Mouse (Mus musculus) inflammation-experienced regulatory T-cells, adult 6 months (primary cell): Measurements from ENCODE around the gene Pip5kl1. TPM values are rescaled to one million over a fixed set of nuclear protein-coding genes. Genes with fewer than 3 reads are reported as not detected.

Experiments used
- ATAC-seq: one replicate; pipeline ENCODE4 v1.8.0; 2017
- polyA plus RNA-seq, 3 experiments: library from polyadenylated mRNA; unstranded; fragments of 100-300 nt; shearing (Covaris generic); gene quantifications; one replicate each; pipeline ENCODE4 v1.2.1; 2017

The Pip5kl1 gene
- polyA plus RNA-seq, 3 experiments from 2014 or later, result not detected

DNA sequence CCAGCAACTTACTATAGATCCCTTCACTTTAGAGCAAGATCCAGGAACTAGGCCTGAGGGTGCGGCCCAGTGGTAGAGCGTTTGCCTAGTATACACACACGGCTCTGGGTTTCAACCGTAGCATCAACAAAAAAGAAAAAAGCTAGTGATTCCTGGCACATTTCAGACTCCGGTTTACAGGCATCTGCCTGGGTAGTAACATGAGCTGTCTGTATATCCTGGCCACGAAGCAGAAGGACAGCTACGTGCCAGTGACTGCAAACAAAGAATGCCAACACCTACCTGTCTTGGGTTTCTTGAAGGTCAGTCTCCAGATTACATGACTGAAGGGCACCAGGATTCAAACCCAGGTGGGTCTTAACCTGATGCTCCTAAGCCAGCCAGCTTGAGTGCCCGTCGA, 25.4 kb upstream of the Pip5kl1 start:
- no peak for ATAC-seq

GRCm38 (mm10) chr2:32549764-32550163, 24.8 kb upstream of the Pip5kl1 start:
- no peak for ATAC-seq

DNA sequence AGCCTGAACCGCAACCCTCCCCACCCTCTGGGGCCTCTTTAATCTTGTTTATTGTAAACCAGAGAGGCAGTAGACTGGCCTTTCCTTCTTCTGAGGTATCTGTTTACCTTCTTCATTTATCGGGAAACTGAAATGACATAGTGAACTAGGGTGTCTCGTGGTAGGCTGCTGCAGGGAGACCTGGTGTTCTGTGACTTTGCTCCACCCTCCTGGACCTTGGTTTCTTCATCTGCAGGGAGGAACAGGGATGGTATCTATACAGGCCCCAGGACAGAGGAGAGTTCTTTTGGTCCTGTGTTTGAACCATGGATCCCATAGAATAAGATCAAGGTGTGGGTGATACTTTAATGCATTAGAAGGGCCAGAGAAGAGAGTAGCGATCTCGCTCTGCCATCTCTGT, 23.4 kb upstream of the Pip5kl1 start:
- no peak for ATAC-seq

DNA sequence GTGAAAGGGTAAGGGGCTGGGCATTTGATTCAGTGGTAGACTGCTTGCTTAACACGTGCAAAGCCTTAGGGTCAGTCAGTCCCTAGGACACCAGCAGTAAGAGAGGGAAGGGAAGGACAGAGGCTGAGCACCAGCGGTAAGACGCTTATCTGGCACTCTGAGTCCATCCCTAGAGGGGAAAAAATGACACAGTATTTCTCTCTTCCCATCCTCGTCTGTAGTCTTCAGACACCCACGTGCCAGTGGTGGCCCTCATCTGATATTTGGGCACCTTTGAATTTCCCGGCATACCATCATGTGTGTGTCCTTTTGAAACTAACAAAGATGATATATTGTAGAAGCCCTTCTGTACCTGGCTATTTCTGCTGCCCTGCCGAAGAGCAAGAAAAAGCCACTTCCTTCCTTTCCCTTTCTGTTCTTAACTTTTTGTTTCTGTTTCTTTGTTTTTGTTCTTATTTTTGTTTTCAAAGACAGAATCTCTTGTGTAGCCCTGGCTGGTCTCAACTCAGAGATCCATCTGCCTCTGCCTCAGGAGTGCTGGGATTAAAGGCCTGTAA, 20.9 kb upstream of the Pip5kl1 start:
- ATAC-seq, result peak; percentile 69

GRCm38 (mm10) chr2:32555484-32555883, 19.1 kb upstream of the Pip5kl1 start:
- no peak for ATAC-seq

- ATAC-seq, result no peak
Measured at GRCm38 (mm10) chr2:32556019-32556418, 18.6 kb upstream of the Pip5kl1 start.

DNA sequence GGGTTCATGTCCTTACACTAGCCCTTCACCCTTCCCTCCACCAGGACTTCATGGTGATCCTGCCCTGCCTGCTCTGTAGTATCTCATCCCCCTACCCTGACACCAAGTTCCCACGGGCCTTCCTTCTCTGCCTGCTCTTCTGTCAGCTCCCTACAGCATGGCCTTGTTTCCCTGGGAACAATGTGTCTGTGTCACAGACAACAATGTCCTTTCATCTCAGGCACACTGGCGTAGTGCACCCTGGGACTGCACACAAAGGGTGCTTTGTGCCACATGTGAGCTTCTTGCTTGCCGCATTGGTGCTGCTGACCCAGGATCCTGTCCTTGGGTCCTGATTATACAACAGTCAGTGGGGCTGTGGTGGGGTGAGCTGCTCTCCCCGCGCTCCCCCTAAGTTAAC, 15.0 kb upstream of the Pip5kl1 start:
- no peak for ATAC-seq

GRCm38 (mm10) chr2:32566536-32567063, 8.0 kb upstream of the Pip5kl1 start:
- ATAC-seq, result peak; percentile 30

GRCm38 (mm10) chr2:32568149-32568548, 6.4 kb upstream of the Pip5kl1 start:
- ATAC-seq, result no peak

DNA sequence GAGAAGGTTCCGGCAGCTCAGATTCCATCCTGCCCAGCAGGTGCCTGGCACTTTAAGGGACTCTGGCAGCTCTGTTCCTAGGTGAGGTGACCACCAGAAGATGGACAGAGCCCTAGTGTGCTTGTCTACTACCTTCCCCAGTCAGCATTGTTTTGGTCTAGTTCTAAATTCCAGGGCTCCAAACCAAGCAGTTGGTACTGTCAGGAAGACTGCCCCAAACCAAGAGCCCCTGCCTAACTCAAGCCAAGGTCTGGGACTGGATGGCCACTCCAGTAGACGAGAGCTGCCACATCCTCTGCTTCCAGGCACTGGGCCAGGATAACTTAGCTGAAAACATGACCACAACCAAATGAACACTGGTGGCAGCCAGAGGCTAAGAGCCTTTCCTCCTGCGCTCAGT, 5.7 kb upstream of the Pip5kl1 start:
- no peak for ATAC-seq

DNA sequence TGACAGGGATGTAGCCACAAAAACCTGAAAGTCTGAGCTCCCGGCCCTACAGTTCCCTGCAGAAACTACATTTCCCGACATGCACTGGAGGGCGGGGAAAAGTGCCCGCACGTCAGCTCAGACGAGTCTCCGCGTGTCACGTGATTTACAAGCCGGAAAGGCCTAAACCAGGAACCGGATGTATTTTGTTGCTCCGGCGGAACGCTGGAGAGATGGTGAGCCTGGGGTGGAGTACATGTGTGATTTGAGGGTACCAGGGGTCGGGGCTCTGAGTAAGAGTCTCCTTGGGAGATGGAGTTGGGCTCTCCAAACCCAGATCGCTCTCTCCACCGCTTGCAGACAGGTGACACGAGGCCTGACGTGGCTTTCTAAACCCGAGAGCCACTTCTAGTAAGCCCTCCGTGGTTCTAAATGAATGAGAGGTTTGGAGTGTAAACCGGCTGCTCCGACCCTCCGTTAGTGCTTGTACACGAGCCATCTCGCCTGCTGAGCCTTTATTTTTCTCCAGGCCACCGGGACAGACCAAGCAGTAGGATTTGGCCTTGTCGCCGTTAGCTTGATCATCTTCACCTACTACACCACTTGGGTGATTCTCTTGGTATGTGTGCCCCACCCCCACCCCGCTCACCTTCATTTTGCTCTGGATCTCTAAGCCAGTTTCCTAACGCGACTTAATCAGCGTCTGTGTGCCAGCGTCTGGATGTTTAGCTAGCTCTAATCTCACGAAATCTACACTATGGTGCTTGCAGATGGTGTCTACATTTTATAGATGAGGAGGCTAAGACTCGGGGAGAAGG, 3.7 kb upstream of the Pip5kl1 start, which contains the start of gene Dpm2:
Gene Dpm2 (plus strand): TSS at position 161 of the 797 bp plus-strand sequence.
- peak; percentile 84 for ATAC-seq

- no peak for ATAC-seq
Measured at GRCm38 (mm10) chr2:32572196-32572595, 2.4 kb upstream of the Pip5kl1 start.

DNA sequence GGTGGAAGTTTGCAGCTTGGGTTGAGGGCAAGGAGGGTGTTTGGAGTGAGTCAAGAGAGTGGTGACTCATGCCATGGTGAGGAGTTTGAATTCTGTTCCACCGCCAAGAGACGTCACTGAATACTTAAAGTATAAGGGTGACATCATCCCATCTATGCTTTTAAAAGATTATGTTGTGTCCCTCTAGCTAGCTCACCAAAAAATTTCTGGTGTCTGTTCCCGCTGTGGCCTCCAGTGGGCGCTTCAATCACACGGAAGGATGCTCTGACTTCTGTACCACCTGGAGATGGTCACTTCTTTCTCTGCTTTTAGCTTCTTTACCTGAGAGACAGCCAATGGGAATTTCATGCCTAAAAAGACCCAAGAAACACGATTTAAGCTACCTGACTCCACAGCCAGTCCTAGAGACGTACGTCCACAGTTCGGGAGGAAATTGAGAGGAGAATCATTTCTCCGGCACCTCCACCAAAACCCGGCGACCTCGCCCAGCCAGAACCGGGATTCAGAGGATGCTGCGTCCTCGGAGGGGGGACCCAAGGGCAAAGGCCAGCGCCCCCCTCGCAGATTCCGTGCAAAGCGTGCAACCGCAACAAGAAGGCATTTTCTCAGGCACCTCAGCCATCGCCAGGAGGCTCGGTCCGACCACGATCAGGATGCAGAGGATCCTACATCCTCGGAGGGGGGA, 446 bp downstream of the Pip5kl1 start:
- ATAC-seq, result peak; percentile 54

DNA sequence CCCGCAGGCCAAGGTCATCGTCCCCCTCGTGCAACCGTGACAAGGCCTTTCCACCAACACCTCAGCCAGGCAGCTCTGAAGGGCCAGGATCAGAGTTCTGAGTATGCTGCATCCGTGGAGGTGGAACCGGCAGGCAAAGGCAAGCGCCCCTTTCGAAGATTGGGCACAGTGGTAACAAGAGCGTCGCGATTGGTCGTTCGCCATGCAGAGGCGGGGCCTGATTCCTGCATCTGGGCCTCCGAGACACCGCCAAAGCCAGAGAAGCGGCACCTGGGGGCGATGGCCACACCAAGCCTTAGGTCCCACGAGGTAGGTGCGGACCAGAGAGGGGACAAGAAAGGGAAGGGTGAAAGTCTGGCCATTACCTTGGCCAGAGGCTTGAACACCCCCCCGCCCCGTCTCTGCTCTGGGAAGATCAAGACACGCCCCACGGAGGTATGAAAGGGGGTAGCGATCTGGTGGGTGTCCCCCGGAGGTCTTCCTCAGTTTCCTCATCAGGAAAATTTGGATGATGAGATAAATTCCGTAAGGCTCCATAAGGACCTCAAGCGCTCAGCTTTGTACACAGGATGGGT, 1.1 kb downstream of the Pip5kl1 start, which contains the start of gene 9430097D07Rik:
Gene 9430097D07Rik (minus strand): TSS at position 99 of the 575 bp plus-strand sequence.
- ATAC-seq, result peak; percentile 62

- no peak for ATAC-seq
Measured at GRCm38 (mm10) chr2:32576532-32576931, 1.9 kb downstream of the Pip5kl1 start.

GRCm38 (mm10) chr2:32578146-32579046, 3.8 kb downstream of the Pip5kl1 start:
- ATAC-seq, result no peak

DNA sequence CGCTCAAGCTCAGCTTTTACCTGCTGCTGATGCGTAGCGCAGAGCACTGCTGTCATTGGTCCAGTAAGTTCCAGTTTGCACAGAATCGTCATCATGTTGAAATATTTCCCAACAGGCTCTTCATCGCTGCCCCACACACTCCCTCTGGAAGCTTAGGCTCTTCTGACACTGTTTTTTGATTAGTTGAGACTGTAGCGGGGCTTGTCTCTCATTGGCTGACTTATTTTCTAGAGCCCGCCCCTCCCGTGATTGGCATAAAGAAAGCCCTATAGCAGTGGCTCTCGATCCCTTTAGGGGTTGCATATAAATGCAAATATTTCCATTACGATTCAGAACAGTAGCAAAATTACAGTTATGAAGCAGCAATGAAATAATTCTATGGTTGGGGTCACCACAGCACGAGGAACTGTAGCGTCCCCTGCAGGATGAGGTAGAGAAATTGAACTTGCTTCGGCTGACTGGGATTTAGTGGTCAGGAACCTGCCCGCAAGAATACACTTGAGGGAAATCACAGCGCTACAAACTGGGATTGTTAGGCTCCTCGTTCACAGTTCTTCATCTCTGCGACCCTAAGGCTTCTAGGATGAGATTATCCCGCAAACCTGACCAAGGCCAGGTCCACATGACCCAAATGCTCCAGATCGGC, 7.0 kb downstream of the Pip5kl1 start:
- no peak for ATAC-seq

DNA sequence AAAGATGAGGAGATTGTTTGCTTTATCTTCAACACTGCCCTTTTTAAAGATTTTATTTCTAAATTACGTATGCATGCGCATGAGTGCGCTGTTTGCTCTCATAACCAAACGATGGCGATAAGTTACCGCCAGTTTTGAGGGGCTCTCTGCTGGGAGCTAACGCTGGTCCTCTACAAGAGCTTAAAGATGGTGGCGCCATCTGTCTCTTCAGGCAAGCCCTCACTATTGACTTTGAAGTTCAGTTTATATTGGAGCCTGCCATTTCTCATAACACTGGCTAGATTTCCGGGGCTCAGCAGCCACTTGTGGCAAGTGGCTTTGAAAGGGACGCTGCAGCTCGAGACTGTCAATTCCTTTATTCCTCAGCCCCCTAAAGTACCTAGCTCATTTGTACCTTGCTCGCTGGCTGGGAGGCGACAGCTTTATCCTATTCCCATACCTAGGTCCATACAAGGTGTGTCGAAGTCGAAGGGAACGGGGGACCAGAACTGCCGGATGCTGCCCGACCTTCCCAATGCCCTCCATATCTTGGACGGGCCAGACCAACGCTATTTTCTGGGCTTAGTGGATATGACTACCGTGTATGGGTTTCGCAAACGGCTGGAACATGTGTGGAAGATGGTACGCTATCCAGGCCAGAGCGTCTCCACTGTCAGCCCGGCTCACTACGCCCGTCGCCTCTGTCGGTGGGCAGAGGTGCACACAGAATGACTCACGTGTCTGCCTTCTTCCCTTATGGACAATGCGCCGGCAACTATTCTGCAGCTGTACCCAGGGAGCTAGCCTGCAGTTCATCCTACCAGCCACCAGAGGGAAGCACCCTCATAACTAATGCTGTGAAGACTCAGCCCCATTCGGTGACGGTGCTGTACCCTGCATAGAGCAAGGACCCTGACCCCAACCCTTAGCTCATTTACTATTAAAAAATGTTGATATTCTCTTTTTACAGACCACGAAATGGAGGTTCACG, 8.5 kb downstream of the Pip5kl1 start:
- ATAC-seq, result peak; percentile 54

DNA sequence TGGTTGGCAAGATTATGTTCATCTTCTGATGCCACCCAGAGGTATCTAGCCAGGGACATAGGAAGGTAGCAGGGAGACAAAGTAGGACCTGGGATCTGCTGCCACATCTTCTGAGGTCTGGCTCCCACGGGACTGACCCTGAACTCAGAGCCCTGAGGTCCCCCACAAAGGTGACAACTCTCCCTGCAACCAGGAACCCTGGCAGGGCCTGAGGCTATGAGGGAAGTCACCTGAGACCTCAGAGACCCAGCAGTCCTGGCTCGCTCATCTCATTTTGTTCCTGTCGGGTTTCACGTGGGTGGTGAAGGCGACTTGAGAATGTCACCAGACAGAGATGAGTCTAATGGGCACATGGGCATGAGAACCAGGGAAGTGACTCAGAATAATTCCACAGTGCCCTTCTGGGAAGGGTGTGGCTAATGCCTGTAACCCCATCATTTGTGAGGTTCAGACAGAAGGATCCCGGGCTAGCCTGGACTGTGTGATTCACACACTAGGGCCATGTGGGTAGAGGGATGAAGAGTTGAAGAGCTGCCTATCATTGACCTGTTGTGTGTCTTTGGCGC, 10.6 kb downstream of the Pip5kl1 start:
- no peak for ATAC-seq

DNA sequence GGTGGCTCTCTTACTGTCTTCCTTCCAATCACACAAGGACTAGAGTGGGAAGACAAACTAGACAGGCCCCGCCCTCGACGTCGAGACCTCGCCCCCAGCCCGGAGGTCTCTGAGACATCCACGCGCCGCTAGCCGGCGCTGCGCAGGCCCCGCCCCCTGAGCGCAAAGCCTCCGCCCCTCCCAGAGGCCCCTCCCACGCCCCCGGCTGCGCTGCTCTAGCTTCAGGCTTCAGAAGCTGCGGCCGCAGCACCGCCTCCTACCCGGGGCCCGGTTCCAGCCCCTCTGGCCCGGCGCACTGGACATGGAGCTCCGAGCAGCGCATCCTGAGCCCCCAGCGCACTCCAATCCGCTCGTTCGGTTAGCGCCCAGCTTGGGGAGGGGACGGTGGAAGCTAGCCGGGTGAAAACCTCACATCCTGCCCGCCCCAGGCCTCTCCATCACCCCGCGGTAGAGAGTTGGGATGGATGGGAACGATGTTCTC, 12.3 kb downstream of the Pip5kl1 start, which contains the start of gene St6galnac4:
Gene St6galnac4 (plus strand): TSS at position 225 of the 481 bp plus-strand sequence.
- peak; percentile 82 for ATAC-seq
